Mouse (Mus musculus) forebrain, embryonic 16.5 days (tissue): ENCODE data around the gene H2-Q1. TPM values are rescaled to one million over a fixed set of nuclear protein-coding genes. Genes with fewer than 3 reads are reported as not detected.
"Not testable (repeated sequence)": the region's sequence is repeated elsewhere in the genome, so short reads cannot be mapped to it uniquely, and the experiment has no call there.

ENCODE experiments used
- ATAC-seq: fragments of 200-750 bp; cut with Nextera tagmentation; 2 replicates; pipeline ENCODE4 v1.8.0; 2017; ENCODE audit warnings: mild to moderate bottlenecking, moderate library complexity
- H3K27ac ChIP-seq: fragments of 300-500 bp; sonication (generic); 2 replicates; pipeline ENCODE4 v1.5.1; 2014; ENCODE audit warnings: low read length, control low read depth
- H3K27me3 ChIP-seq: fragments of 300-500 bp; sonication (generic); replicated peaks from 2 replicates; pipeline ENCODE4 v1.6.1; 2014; ENCODE audit warnings: low read length; ENCODE audit not compliant: control insufficient read depth, insufficient read depth
- H3K36me3 ChIP-seq: fragments of 300-500 bp; sonication (generic); 2 replicates; pipeline ENCODE4 v1.6.1; 2014; ENCODE audit not compliant: control insufficient read depth, insufficient read depth
- H3K4me1 ChIP-seq: fragments of 300-500 bp; sonication (generic); replicated peaks from 2 replicates; pipeline ENCODE4 v1.6.1; 2014; ENCODE audit warnings: low read length; ENCODE audit not compliant: control insufficient read depth, insufficient read depth
- H3K4me2 ChIP-seq: fragments of 300-500 bp; sonication (generic); 2 replicates; pipeline ENCODE4 v1.6.1; 2014; ENCODE audit warnings: mild to moderate bottlenecking, low read length, control low read depth
- H3K4me3 ChIP-seq: fragments of 300-500 bp; sonication (generic); replicated peaks from 2 replicates; pipeline ENCODE4 v1.5.1; 2014; ENCODE audit warnings: mild to moderate bottlenecking, low read length, control low read depth
- H3K9ac ChIP-seq: fragments of 300-500 bp; sonication (generic); replicated peaks from 2 replicates; pipeline ENCODE4 v1.6.1; 2014; ENCODE audit warnings: low read depth, low read length, control low read depth
- H3K9me3 ChIP-seq: fragments of 300-500 bp; sonication (generic); 2 replicates; pipeline ENCODE4 v1.6.1; 2016; ENCODE audit warnings: low read length; ENCODE audit not compliant: control insufficient read depth
- WGBS: fragments of 180-500 bp; shearing (Covaris S2); extraction: QIAGEN DNeasy Blood & Tissue Kit; methylation state at CpG from one replicate; pipeline ENCODE4 v1.1.7; 2014; 5-methylcytosine and 5-hydroxymethylcytosine counted together
- polyA plus RNA-seq: library from polyadenylated mRNA; unstranded; fragments of >200 nt; fragmentation: Nextera tagmentation; extraction: Ambion mirVana; gene quantifications from 2 replicates; pipeline ENCODE4 v1.2.1, GENCODE M21; 2015

Gene H2-Q1
- polyA plus RNA-seq, 1 experiment from 2014 or later: 0.47 TPM

DNA sequence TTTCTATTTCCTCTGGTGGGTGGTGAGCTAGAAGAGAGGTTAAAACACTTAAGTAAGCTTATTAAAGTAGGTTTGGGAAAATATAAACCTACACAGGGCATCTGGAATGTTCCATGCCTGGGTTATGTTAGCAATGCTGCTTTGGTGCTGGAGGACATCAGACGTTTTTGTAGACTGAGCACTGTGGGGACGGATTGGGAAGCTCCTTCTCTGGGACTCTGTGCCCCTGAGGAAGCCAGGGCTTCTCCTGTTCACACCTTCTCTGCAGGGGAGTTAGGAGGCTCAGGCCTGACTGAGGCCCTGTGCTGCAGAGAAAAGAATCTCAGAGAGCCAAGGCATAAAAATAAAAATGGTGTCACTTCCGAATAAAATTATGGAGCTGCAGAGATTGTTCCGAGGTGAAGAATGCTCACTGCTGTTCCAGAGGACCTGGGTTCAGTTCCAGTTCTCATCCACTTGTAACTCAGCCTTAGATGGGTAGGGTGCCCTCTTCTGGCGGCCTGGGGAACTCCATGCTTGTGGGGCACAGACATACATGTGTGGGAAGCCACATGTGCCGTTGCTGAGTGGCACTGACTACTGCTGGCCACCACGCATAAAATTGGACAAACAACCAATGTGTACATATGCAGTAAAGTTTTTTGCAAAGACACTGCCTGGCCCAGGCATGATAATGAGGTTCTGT, 19.8 kb upstream of the H2-Q1 start:
- ATAC-seq, H3K4me2 ChIP-seq, H3K4me3 ChIP-seq, H3K27ac ChIP-seq, H3K4me1 ChIP-seq, H3K9ac ChIP-seq, H3K27me3 ChIP-seq, H3K36me3 ChIP-seq, H3K9me3 ChIP-seq: not testable (repeated sequence)
- WGBS: 86% methylated on average over 7 of the region's 7 CpGs

- no peaks in the 10 kb centered on the region for H3K36me3 ChIP-seq
- no peak overlapping the region for H3K4me3 ChIP-seq
- no peak for ATAC-seq
- WGBS: 23% methylated on average over 13 of the region's 13 CpGs
- H3K4me1 ChIP-seq: no peaks in the 10 kb centered on the region
- H3K9me3 ChIP-seq: no peaks in the 10 kb centered on the region
- H3K9ac ChIP-seq: no peak overlapping the region
- no peak overlapping the region for H3K4me2 ChIP-seq
- H3K27me3 ChIP-seq: no peaks in the 10 kb centered on the region
- no peak overlapping the region for H3K27ac ChIP-seq
These were observed 18.5 kb upstream of the H2-Q1 start for GRCm38 (mm10) chr17:35301645-35302258.

DNA sequence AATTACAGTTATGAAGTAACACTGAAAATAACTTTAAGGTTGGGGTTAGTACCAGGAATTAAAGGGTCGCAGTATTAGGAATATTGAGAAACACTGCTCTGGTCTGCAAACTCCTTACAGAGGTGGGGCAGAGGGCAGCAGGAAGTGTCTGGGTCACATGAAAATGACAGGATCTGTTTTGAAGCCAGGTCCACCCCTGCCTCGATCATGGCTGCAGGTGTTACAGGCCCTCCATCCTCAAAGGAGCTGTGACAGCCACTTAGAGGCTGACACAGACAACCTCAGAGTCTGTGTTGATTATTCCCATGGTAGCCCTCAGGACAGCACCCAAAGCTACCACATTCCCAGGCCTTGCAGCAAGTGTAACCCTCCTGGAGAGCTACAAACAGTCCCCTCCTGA, 16.9 kb upstream of the H2-Q1 start:
- 81% methylated on average over 2 of the region's 2 CpGs for WGBS
- H3K4me1 ChIP-seq: no peaks in the 10 kb centered on the region
- no peak for ATAC-seq
- no peak overlapping the region for H3K27ac ChIP-seq
- no peak overlapping the region for H3K9ac ChIP-seq
- H3K9me3 ChIP-seq: no peaks in the 10 kb centered on the region
- no peak overlapping the region for H3K4me2 ChIP-seq
- no peaks in the 10 kb centered on the region for H3K36me3 ChIP-seq
- H3K4me3 ChIP-seq: no peak overlapping the region
- 0 out of 2 replicates have a peak, but pooled peaks cover 2% of the 10 kb centered on the region for H3K27me3 ChIP-seq

DNA sequence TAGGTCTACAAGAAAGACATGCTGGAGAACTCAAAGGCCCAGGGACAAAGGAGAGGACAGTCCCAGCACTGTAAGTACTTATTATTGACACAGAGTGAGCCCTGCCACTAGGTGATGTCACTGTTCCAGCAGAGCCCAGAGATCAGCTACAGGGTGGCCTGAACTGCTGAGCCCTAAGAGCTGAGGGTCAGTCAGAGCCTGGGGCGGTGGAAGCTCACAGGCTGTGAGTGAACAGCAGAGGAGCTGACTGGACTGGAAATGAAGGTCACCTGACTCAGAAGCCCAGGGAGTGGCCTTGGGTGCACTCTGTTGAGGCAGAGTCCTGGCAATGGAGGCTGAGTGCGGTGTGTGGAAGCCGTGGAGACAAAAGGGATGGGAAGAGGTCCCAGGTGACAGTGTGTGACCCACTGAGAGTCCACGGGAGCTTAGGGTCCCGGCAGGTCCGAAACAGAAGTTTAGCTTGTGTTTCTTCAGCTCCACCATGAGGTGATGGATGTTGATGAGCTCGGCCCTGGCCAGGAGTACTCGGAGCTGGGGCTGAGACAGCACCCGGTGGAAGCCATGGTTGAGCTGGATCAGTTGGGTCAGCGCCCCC, 16.4 kb upstream of the H2-Q1 start:
- Histone ChIP-seq H3K36me3 (no peaks in the 10 kb centered on the region), H3K4me2 (no peak overlapping the region), H3K4me1 (no peaks in the 10 kb centered on the region), H3K4me3 (no peak overlapping the region), H3K9ac (no peak overlapping the region), H3K27ac (no peak overlapping the region), H3K27me3 (0 out of 2 replicates have a peak, but pooled peaks cover 2% of the 10 kb centered on the region), H3K9me3 (no peaks in the 10 kb centered on the region)
- no peak for ATAC-seq
- WGBS: 87% methylated on average over 10 of the region's 10 CpGs

DNA sequence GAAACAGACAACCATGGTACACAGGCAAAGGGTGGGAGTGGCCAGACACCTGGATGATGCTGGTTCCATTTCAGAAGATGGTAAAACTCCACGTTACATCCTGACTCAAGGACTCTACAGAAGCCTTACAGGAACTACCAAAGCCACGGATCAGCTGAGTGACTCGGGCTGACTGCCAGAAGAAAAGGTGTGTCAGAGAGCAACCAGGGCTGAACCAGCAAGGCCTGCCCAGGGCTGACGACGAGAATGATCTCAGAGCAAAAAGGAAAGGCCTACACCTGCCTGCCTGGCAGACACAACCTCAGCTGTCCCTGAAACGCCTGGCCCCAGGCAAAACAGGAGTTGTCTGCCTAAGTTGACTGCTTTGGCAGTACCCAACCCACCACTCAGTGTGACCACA, 15.7 kb upstream of the H2-Q1 start:
- no peaks in the 10 kb centered on the region for H3K36me3 ChIP-seq
- WGBS: 73% methylated on average over 6 of the region's 6 CpGs
- no peak overlapping the region for H3K9ac ChIP-seq
- H3K9me3 ChIP-seq: no peaks in the 10 kb centered on the region
- H3K27me3 ChIP-seq: 0 out of 2 replicates have a peak, but pooled peaks cover 2% of the 10 kb centered on the region
- ATAC-seq: no peak
- no peak overlapping the region for H3K27ac ChIP-seq
- H3K4me2 ChIP-seq: no peak overlapping the region
- H3K4me1 ChIP-seq: no peaks in the 10 kb centered on the region
- H3K4me3 ChIP-seq: no peak overlapping the region

- not testable (repeated sequence) for H3K4me3 ChIP-seq, H3K9ac ChIP-seq, H3K9me3 ChIP-seq, H3K36me3 ChIP-seq, ATAC-seq, H3K27ac ChIP-seq, H3K4me1 ChIP-seq, H3K4me2 ChIP-seq, H3K27me3 ChIP-seq
- WGBS: 80% methylated on average over 8 of the region's 8 CpGs
These were observed 15.3 kb upstream of the H2-Q1 start for GRCm38 (mm10) chr17:35304921-35305320.

DNA sequence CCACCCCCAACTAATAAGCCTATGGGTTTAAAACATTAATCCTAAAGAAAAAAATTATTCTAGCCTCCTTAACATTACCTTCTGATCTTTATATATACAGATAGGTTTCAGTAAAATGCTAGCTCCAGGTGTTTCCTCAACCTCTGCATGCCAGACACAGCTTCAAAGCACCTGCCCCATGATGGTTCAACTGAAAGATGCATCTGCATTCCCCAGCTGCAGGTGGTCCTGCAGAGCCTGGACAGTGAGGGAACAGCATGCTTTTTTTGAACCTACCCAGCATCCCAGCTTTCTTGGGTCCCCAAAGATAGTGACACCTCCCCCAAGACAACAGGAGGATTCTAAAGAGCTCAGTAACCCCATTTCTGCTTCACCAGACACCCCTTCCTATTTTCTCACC, 1.5 kb upstream of the H2-Q1 start:
- H3K4me1 ChIP-seq: peaks cover 6% of the 10 kb centered on the region
- H3K9me3 ChIP-seq: no peaks in the 10 kb centered on the region
- no peaks in the 10 kb centered on the region for H3K36me3 ChIP-seq
- H3K9ac ChIP-seq: no peak overlapping the region
- no peak overlapping the region for H3K4me2 ChIP-seq
- H3K27me3 ChIP-seq: peaks cover 24% of the 10 kb centered on the region
- no peak overlapping the region for H3K27ac ChIP-seq
- no peak for ATAC-seq
- H3K4me3 ChIP-seq: no peak overlapping the region

DNA sequence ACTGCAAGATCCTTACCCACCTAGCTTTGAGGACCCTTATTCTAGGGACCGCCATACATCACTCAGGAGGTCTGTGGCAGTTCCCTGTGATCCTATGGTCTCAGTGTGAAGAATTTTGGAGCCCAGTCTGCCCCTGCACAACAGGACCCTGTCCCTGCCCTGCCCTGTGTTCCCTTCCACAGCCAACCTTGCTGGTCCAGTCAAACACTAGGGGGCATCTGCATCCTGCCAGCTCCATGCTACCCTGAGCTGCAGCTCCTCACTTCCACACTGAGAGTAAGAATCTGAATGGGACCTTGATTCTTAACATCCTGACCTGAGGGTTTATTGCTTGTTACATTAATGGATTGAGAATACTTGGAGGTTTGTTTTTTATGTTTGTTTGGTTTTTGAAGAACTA, 4.9 kb downstream of the H2-Q1 start:
- WGBS: 55% methylated on average over 1 of the region's 1 CpGs
- H3K4me2 ChIP-seq: not testable (repeated sequence)

GRCm38 (mm10) chr17:35326000-35326399, 5.8 kb downstream of the H2-Q1 start:
- H3K27ac ChIP-seq, H3K27me3 ChIP-seq, H3K4me1 ChIP-seq, H3K4me2 ChIP-seq, H3K9me3 ChIP-seq, H3K4me3 ChIP-seq, H3K9ac ChIP-seq, ATAC-seq, H3K36me3 ChIP-seq: not testable (repeated sequence)

More for the DNA sequence above, 4.9 kb downstream of the H2-Q1 start:
- not testable (repeated sequence) for H3K27ac ChIP-seq, H3K9ac ChIP-seq, ATAC-seq, H3K4me3 ChIP-seq, H3K36me3 ChIP-seq, H3K9me3 ChIP-seq, H3K4me1 ChIP-seq
- peaks cover 14% of the 10 kb centered on the region for H3K27me3 ChIP-seq
